Mouse (Mus musculus) midbrain, embryonic 13.5 days (tissue): Measurements from ENCODE around the gene Spns3. TPM values are rescaled to one million over a fixed set of nuclear protein-coding genes. Genes with fewer than 3 reads are reported as not detected.

Experiments used
- ATAC-seq: fragments of 200-750 bp; cut with Nextera tagmentation; 2 replicates; pipeline ENCODE4 v1.8.0; 2017; ENCODE audit warnings: mild to moderate bottlenecking, moderate TSS enrichment, moderate library complexity
- H3K27ac ChIP-seq: fragments of 300-500 bp; sonication (generic); 2 replicates; pipeline ENCODE4 v1.5.1; 2015; ENCODE audit warnings: inconsistent platforms, mild to moderate bottlenecking, moderate library complexity
- H3K27me3 ChIP-seq: fragments of 300-500 bp; sonication (generic); 2 replicates; pipeline ENCODE4 v1.6.1; 2015; ENCODE audit warnings: mild to moderate bottlenecking, inconsistent platforms
- H3K36me3 ChIP-seq: fragments of 300-500 bp; sonication (generic); 2 replicates; pipeline ENCODE4 v1.6.1; 2015; ENCODE audit warnings: mild to moderate bottlenecking, inconsistent platforms
- H3K4me1 ChIP-seq: fragments of 300-500 bp; sonication (generic); replicated peaks from 2 replicates; pipeline ENCODE4 v1.6.1; 2015; ENCODE audit warnings: inconsistent platforms
- H3K4me2 ChIP-seq: fragments of 300-500 bp; sonication (generic); replicated peaks from 2 replicates; pipeline ENCODE4 v1.6.1; 2015; ENCODE audit warnings: moderate library complexity, mild to moderate bottlenecking, inconsistent platforms
- H3K4me3 ChIP-seq: fragments of 300-500 bp; sonication (generic); replicated peaks from 2 replicates; pipeline ENCODE4 v1.5.1; 2015; ENCODE audit warnings: mild to moderate bottlenecking, inconsistent platforms
- H3K9ac ChIP-seq: fragments of 300-500 bp; sonication (generic); replicated peaks from 2 replicates; pipeline ENCODE4 v1.6.1; 2015; ENCODE audit warnings: mild to moderate bottlenecking, inconsistent platforms
- H3K9me3 ChIP-seq: fragments of 300-500 bp; sonication (generic); 2 replicates; pipeline ENCODE4 v1.6.1; 2016; ENCODE audit warnings: mild to moderate bottlenecking, inconsistent platforms
- whole genome bisulfite sequencing: fragments of 180-500 bp; shearing (Covaris S2); methylation state at CpG from one replicate; pipeline ENCODE4 v1.1.7; 2015; 5-methylcytosine and 5-hydroxymethylcytosine counted together
- polyA plus RNA-seq: library from polyadenylated mRNA; unstranded; fragments of >200 nt; fragmentation: Nextera tagmentation; extraction: Ambion mirVana; gene quantifications from 2 replicates; pipeline ENCODE4 v1.2.1, GENCODE M21; 2015

Gene Spns3
- polyA plus RNA-seq, 1 experiment from 2014 or later = not detected

GRCm38 (mm10) chr11:72502236-72502635 is 48.1 kb downstream of the Spns3 start:
- H3K9ac ChIP-seq = no peak overlapping the region
- no peak overlapping the region for H3K4me3 ChIP-seq
- H3K4me2 ChIP-seq = no peak overlapping the region
- H3K27me3 ChIP-seq = no peaks in the 10 kb centered on the region
- peaks cover 32% of the 10 kb centered on the region for H3K4me1 ChIP-seq
- WGBS = 25% methylated on average over 8 of the region's 8 CpGs
- peak; percentile 44 for ATAC-seq
- no peaks in the 10 kb centered on the region for H3K9me3 ChIP-seq
- no peak overlapping the region for H3K27ac ChIP-seq
- H3K36me3 ChIP-seq = no peaks in the 10 kb centered on the region

DNA sequence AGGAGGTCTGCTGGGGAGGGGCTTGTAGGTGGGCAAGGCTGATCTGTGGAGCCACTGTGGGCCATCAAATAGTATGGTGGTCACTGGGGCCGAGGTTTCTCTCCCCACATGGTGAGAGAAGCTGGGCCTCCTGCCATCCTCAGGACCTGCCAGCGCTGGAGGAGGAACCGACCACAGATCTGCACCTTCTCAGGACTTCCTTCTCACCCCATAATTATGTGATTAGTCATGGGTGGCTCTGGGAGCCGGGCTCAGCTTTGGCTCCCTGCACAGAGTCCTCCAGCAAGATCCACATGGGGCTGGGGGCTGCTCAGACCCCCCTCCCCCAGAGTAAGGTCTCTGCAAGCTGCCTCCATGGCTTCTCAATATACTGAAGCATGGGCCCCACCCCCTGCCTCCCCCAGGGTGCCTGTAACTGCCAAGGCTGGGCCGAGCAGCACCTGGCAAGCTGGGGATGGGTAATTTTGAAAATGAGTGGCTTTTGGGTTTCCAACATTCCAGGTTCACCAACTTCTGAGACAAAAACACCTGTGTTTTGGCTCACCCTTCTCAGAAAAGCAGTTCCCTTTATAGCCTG is 48.8 kb downstream of the Spns3 start:
- no peak overlapping the region for H3K9ac ChIP-seq
- peaks cover 32% of the 10 kb centered on the region for H3K4me1 ChIP-seq
- H3K27me3 ChIP-seq = no peaks in the 10 kb centered on the region
- 0 out of 2 replicates have a peak, but pooled peaks have one; percentile 18 for ATAC-seq
- H3K36me3 ChIP-seq = no peaks in the 10 kb centered on the region
- H3K9me3 ChIP-seq = no peaks in the 10 kb centered on the region
- H3K4me3 ChIP-seq = no peak overlapping the region
- no peak overlapping the region for H3K4me2 ChIP-seq
- WGBS = 34% methylated on average over 5 of the region's 5 CpGs
- no peak overlapping the region for H3K27ac ChIP-seq

- no peak for ATAC-seq
- Histone ChIP-seq H3K9me3 (no peaks in the 10 kb centered on the region), H3K9ac (no peak overlapping the region), H3K27me3 (no peaks in the 10 kb centered on the region), H3K4me1 (peaks cover 32% of the 10 kb centered on the region), H3K27ac (no peak overlapping the region), H3K4me3 (no peak overlapping the region), H3K36me3 (no peaks in the 10 kb centered on the region), H3K4me2 (no peak overlapping the region)
- 94% methylated on average over 4 of the region's 4 CpGs for whole genome bisulfite sequencing
Measured at GRCm38 (mm10) chr11:72500139-72500538, 50.2 kb downstream of the Spns3 start.

GRCm38 (mm10) chr11:72497367-72497766 is 52.9 kb downstream of the Spns3 start:
- no peaks in the 10 kb centered on the region for H3K9me3 ChIP-seq
- no peaks in the 10 kb centered on the region for H3K36me3 ChIP-seq
- 0 out of 2 replicates have a peak overlapping the region, but pooled peaks have one; percentile 3 for H3K9ac ChIP-seq
- H3K4me2 ChIP-seq = no peak overlapping the region
- no peak overlapping the region for H3K4me3 ChIP-seq
- H3K27me3 ChIP-seq = no peaks in the 10 kb centered on the region
- H3K27ac ChIP-seq = no peak overlapping the region
- H3K4me1 ChIP-seq = peaks cover 21% of the 10 kb centered on the region
- 13% methylated on average over 4 of the region's 4 CpGs for WGBS
- no peak for ATAC-seq

DNA sequence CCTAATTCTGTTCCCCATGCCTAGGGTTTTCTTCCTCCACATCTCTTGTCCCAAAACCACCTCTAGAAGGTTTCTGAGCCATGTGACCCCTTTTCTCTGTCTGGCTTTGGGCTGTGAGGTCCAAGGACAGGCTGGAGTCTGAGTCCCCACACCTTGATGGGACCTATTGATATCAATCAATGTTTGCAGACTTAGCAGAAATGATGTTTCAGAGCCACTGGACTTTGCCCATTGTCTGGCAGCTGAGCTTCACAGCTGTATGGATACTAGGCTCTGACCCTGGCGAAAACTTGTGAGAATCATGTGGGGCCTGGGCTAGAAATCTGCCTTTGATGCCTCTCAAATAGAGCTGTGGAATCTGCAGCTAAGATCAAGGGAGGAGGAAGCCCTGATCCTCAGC is 53.5 kb downstream of the Spns3 start:
- Histone ChIP-seq H3K9ac (no peak overlapping the region), H3K36me3 (no peaks in the 10 kb centered on the region), H3K9me3 (no peaks in the 10 kb centered on the region), H3K4me3 (no peak overlapping the region), H3K27ac (no peak overlapping the region), H3K27me3 (peaks cover under 1% of the 10 kb centered on the region; the same call in 1 of the 2 replicates), H3K4me1 (peaks cover 15% of the 10 kb centered on the region), H3K4me2 (no peak overlapping the region)
- ATAC-seq = no peak
- WGBS = 69% methylated on average over 1 of the region's 1 CpGs

DNA sequence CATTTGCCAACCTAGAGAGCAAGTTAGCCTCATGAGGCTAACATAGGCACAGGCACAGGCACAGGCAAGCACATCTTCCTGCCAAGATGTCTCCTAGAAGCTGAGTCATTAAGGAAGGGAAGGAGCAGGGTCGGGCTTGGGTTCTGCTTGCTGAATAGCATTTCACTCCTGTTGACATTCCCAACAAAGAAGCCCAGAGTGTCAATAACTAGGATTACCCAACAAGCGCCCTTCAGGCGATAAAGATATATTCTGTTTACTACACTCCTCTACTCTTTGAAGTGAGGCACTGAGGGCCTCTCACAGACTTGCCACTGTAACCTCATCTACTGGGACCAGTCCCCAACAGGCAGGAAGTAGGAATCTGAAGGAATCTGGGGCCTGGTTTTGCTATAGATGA is 54.2 kb downstream of the Spns3 start:
- no peaks in the 10 kb centered on the region for H3K36me3 ChIP-seq
- no peak overlapping the region for H3K4me2 ChIP-seq
- peaks cover 8% of the 10 kb centered on the region; the same call in 1 of the 2 replicates for H3K4me1 ChIP-seq
- no peaks in the 10 kb centered on the region for H3K9me3 ChIP-seq
- no peak for ATAC-seq
- peaks cover 4% of the 10 kb centered on the region; the same call in 1 of the 2 replicates for H3K27me3 ChIP-seq
- no peak overlapping the region for H3K27ac ChIP-seq
- no peak overlapping the region for H3K9ac ChIP-seq
- WGBS = 62% methylated on average over 3 of the region's 3 CpGs
- no peak overlapping the region for H3K4me3 ChIP-seq

- H3K36me3 ChIP-seq = no peaks in the 10 kb centered on the region
- H3K4me3 ChIP-seq = no peak overlapping the region
- no peak overlapping the region for H3K9ac ChIP-seq
- 56% methylated on average over 8 of the region's 8 CpGs for WGBS
- peaks cover 4% of the 10 kb centered on the region; the same call in 1 of the 2 replicates for H3K27me3 ChIP-seq
- H3K4me2 ChIP-seq = no peak overlapping the region
- ATAC-seq = no peak
- H3K27ac ChIP-seq = no peak overlapping the region
- peaks cover 13% of the 10 kb centered on the region; the same call in 1 of the 2 replicates for H3K4me1 ChIP-seq
- H3K9me3 ChIP-seq = no peaks in the 10 kb centered on the region
Measured at GRCm38 (mm10) chr11:72494046-72494988, 56.0 kb downstream of the Spns3 start.

DNA sequence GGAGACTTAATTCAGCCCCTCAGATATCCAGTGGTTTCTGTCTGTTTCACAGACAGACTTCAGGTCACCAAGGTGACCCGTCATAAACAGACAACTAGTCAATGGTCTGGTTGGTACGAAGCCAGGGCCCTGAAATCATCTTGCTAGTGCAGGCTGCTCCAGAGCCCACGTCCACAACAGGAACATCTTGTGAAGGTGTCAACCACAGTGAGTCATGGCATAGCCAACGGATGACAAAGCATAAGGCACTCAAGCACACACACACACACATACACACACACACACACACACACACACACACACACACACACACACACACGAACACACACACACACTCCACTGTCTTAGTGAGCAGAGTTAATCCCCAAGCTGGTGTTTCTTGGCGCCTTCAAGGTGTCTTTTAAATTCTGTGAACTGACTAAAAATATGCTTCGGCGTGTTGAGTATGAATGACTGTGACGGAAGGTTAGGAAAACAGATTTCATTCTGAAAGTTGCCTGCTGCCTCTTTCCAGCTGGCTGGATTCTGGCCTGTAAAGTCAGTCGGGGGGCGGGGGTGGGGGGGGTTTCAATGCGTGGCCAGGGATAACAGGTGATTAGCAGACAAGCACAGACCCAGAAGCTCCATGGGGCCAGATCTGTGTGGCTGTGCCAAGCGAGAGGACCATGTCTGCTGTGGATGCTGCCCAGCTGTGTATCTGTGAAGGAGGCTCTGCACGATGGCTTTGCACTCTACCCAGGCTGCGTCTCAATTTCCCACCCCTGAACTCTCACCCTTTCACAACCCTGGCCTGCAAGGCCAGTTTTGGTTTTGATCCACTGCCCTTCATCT is 59.0 kb downstream of the Spns3 start:
- no peak for ATAC-seq
- Histone ChIP-seq H3K4me3 (no peak overlapping the region), H3K27ac (no peak overlapping the region), H3K36me3 (no peaks in the 10 kb centered on the region), H3K27me3 (peaks cover 26% of the 10 kb centered on the region; the same call in 1 of the 2 replicates), H3K9me3 (no peaks in the 10 kb centered on the region), H3K4me1 (peaks cover 35% of the 10 kb centered on the region), H3K4me2 (no peak overlapping the region), H3K9ac (no peak overlapping the region)
- WGBS = 67% methylated on average over 15 of the region's 15 CpGs

DNA sequence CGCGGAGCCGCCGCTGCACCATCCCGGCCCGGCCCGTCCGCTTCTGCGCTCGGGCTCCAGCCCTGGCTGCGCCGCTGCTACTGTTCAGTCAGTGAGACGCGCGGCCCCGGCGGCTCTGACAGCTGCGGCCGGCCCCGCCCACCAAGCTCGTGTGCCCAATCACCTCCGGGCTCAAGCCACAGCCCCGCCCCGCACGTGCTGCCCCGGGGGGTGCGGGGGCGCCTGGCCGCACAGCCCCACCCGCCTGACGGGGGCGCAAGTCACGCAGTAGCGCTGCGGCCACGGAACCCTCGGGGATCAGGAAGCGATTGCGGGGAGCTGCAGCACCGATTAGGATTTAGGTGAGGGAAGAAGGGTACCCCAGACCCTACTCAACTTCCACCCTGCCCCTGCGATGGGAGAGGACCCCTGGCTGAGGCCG is 60.4 kb downstream of the Spns3 start, which contains the start of gene Spns2:
Gene Spns2, minus strand, starts transcription at position 24 of the 421 bp plus-strand sequence.
- peak; percentile 89 for ATAC-seq
- H3K27me3 ChIP-seq = peaks cover 26% of the 10 kb centered on the region; the same call in 1 of the 2 replicates
- peak within 1 kb of the TSS; percentile 95 for H3K27ac ChIP-seq
- no peaks in the 10 kb centered on the region for H3K36me3 ChIP-seq
- H3K4me1 ChIP-seq = peaks cover 48% of the 10 kb centered on the region
- H3K4me3 ChIP-seq = peak within 1 kb of the TSS; percentile 75
- WGBS = under 1% methylated on average over 40 of the region's 42 CpGs
- peak within 1 kb of the TSS; percentile 82 for H3K4me2 ChIP-seq
- H3K9me3 ChIP-seq = no peaks in the 10 kb centered on the region
- H3K9ac ChIP-seq = peak within 1 kb of the TSS; percentile 93

DNA sequence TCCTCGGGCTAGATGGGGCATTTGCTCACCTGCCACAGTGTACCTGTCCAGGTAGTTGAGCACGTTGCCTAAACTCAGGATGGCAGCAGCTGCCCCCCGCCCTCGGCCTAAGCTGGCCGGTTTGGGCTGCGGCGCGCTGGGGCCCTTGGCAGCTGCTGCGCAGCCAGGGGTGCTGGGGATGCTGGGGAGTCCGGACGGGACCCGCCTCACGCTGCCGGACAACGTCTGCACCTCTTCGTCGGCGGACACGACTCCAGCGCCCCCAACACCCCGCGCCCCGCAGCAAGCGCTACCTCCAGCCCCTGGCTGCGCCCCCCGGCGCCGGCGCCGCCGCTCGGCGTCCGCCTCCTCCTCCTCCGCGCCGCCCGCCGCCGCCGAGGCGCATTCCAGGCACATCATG is 60.9 kb downstream of the Spns3 start:
- Histone ChIP-seq H3K4me2 (peak overlapping the region; percentile 82), H3K27me3 (peaks cover 26% of the 10 kb centered on the region; the same call in 1 of the 2 replicates), H3K27ac (peak overlapping the region; percentile 95), H3K9ac (peak overlapping the region; percentile 93), H3K4me3 (peak overlapping the region; percentile 75), H3K9me3 (no peaks in the 10 kb centered on the region), H3K36me3 (no peaks in the 10 kb centered on the region), H3K4me1 (peaks cover 52% of the 10 kb centered on the region)
- WGBS = under 1% methylated on average over 34 of the region's 42 CpGs
- no peak for ATAC-seq

DNA sequence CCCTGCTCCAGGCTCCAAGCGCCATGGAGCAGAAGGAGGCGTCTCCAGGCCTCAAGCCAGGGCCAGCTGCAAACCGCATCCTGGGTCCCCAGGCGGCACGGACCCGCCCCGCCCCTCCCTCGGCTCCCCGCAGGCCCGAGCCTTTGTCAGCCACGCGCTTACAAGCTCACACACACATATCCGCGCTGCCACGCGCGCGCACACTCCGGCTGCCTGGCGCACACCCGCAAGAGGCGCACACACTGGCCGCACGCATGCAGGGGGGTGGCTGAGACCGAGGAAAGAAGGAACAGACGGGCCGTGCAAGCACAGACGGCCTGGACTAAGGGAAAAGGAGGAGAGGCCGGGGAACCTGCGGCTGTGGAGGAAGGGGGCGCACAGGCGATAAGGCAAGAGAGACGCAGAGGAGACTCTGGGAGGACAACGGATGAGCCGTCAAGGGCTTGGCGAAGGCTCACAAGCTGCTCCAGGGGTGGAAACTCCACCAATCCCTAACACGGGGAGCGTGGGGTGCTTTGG is 61.5 kb downstream of the Spns3 start:
- Histone ChIP-seq H3K9ac (peak overlapping the region; percentile 93), H3K27me3 (peaks cover 26% of the 10 kb centered on the region; the same call in 1 of the 2 replicates), H3K4me2 (peak overlapping the region; percentile 82), H3K4me1 (peaks cover 52% of the 10 kb centered on the region), H3K27ac (peak overlapping the region; percentile 95), H3K9me3 (no peaks in the 10 kb centered on the region), H3K4me3 (peak overlapping the region; percentile 75), H3K36me3 (no peaks in the 10 kb centered on the region)
- under 1% methylated on average over 37 of the region's 38 CpGs for WGBS
- ATAC-seq = peak; percentile 82
